Mouse (Mus musculus) lung, adult 2 months (tissue): Measurements from ENCODE around the gene Scrg1. TPM values are rescaled to one million over a fixed set of nuclear protein-coding genes. Genes with fewer than 3 reads are reported as not detected.
A peak's percentile ranks its signal among the peaks of the same experiment; 100 is the strongest.
"Not testable (repeated sequence)": the region's sequence is repeated elsewhere in the genome, so short reads cannot be mapped to it uniquely, and the experiment has no call there.

Experiments
- DNase-seq: peaks from one replicate; pipeline ENCODE4 v3.0.0; 2022
- H3K4me1 ChIP-seq: fragments of 200-500 bp; 2 replicates; pipeline ENCODE4 v1.6.1; 2011; ENCODE audit warnings: low read length; ENCODE audit not compliant: control insufficient read depth, insufficient read depth
- H3K4me3 ChIP-seq: fragments of 200-500 bp; replicated peaks from 2 replicates; pipeline ENCODE3; 2011; ENCODE audit warnings: low read depth, mild to moderate bottlenecking, control low read depth, low read length; ENCODE audit errors: extremely low read depth
- CTCF ChIP-seq: fragments of 200-500 bp; IDR thresholded peaks from 2 replicates; pipeline ENCODE4 v1.5.1; 2011; ENCODE audit warnings: mild to moderate bottlenecking, low read length, control low read depth; ENCODE audit not compliant: insufficient read depth
- POLR2A ChIP-seq: fragments of 200-500 bp; IDR thresholded peaks from 2 replicates; pipeline ENCODE4 v1.6.1; 2011; ENCODE audit warnings: low read depth, mild to moderate bottlenecking, control low read depth, low read length, borderline replicate concordance; ENCODE audit errors: extremely low read depth
- WGBS: fragments of 180-500 bp; shearing (Covaris S2); methylation state at CpG from one replicate; pipeline ENCODE4 v1.1.7; 2018; 5-methylcytosine and 5-hydroxymethylcytosine counted together
- polyA plus RNA-seq: library from polyadenylated mRNA; depleted of rRNA; stranded (reverse); fragments of >200 nt; gene quantifications from 2 replicates; pipeline ENCODE4 v1.2.3, GENCODE M21; 2012

Scrg1 gene
- polyA plus RNA-seq, 1 experiment: 0.64 TPM

- Histone ChIP-seq H3K4me1 (no peaks in the 10 kb centered on the region; the same call in 1 of the 2 replicates), H3K4me3 (no peak overlapping the region)
- DNase-seq: peak; percentile 66
- WGBS: 50% methylated on average over 5 of the region's 5 CpGs
- TF ChIP-seq POLR2A (no peak), CTCF (peak; percentile 83)
Observed at GRCm38 (mm10) chr8:57503641-57504040, 47.9 kb downstream of the Scrg1 start.

GRCm38 (mm10) chr8:57505500-57505899, 49.8 kb downstream of the Scrg1 start:
- 71% methylated on average over 1 of the region's 1 CpGs for WGBS
- not testable (repeated sequence) for H3K4me3 ChIP-seq, H3K4me1 ChIP-seq, DNase-seq

- TF ChIP-seq POLR2A (no peak), CTCF (no peak)
- no peak for DNase-seq
- 93% methylated on average over 4 of the region's 4 CpGs for WGBS
- Histone ChIP-seq H3K4me3 (no peak overlapping the region), H3K4me1 (no peaks in the 10 kb centered on the region; the same call in 1 of the 2 replicates)
Observed at GRCm38 (mm10) chr8:57507556-57508063, 51.9 kb downstream of the Scrg1 start.

DNA sequence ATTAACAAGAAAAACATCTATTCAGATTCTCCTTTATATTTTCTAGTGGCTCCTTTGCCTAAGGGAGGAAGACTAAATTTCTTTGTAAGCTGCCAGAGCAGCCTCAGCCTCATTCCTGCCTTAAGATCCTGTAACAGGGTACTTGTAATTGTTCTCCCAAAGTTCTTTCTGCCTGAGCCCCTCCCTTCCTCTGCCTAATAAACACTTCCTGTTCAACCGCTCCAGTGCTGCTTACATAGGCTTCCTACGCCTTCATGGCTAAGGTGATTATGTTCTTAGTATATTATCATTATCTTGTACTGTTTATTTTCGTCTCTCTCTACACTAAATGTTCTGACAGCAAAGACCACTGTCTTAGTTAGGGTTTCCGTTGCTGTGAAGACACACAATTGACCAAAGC, 52.9 kb downstream of the Scrg1 start:
- 56% methylated on average over 4 of the region's 4 CpGs for WGBS
- no peaks in the 10 kb centered on the region; the same call in 1 of the 2 replicates for H3K4me1 ChIP-seq
- no peak for DNase-seq
- H3K4me3 ChIP-seq: no peak overlapping the region
- TF ChIP-seq POLR2A (no peak), CTCF (no peak)

DNA sequence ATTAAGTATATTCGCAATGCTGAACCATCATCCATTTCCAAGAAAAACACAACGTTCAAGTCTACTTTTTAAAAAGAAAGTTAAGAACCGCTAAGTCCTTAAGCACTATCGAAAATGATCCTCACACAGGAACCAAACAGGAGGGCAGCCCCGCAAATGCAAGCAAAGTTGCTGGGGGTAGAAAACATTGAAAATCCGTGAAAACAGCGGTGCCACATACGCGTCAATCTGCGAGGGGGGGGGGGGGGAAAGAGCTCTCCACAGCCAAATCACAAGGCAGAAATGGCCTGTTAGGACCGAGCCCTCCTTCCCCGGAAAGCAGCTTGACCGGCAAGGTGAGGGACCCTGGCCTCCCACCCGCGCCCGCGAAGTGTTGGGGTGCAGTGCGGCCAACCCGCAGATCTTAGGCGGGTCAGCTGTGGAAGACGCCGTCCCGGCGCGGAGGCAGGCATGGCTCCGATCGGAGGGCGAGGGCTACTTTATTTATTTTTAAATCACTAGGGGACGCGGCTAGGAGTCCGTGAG, 55.1 kb downstream of the Scrg1 start:
- DNase-seq: no peak
- Histone ChIP-seq H3K4me1 (no peaks in the 10 kb centered on the region; the same call in 1 of the 2 replicates), H3K4me3 (peak overlapping the region; percentile 85)
- TF ChIP-seq POLR2A: no peak
- TF ChIP-seq CTCF: no peak
- WGBS: 2% methylated on average over 31 of the region's 31 CpGs

GRCm38 (mm10) chr8:57511316-57512118, 55.8 kb downstream of the Scrg1 start, which contains the start of gene Hmgb2:
Gene Hmgb2 (plus strand): TSS chr8:57511907.
- Histone ChIP-seq H3K4me3 (peak within 1 kb of the TSS; percentile 85), H3K4me1 (no peaks in the 10 kb centered on the region; the same call in 1 of the 2 replicates)
- DNase-seq: peak; percentile 99
- under 1% methylated on average over 63 of the region's 63 CpGs for WGBS
- peak; percentile 96 for TF ChIP-seq POLR2A
- no peak for TF ChIP-seq CTCF

DNA sequence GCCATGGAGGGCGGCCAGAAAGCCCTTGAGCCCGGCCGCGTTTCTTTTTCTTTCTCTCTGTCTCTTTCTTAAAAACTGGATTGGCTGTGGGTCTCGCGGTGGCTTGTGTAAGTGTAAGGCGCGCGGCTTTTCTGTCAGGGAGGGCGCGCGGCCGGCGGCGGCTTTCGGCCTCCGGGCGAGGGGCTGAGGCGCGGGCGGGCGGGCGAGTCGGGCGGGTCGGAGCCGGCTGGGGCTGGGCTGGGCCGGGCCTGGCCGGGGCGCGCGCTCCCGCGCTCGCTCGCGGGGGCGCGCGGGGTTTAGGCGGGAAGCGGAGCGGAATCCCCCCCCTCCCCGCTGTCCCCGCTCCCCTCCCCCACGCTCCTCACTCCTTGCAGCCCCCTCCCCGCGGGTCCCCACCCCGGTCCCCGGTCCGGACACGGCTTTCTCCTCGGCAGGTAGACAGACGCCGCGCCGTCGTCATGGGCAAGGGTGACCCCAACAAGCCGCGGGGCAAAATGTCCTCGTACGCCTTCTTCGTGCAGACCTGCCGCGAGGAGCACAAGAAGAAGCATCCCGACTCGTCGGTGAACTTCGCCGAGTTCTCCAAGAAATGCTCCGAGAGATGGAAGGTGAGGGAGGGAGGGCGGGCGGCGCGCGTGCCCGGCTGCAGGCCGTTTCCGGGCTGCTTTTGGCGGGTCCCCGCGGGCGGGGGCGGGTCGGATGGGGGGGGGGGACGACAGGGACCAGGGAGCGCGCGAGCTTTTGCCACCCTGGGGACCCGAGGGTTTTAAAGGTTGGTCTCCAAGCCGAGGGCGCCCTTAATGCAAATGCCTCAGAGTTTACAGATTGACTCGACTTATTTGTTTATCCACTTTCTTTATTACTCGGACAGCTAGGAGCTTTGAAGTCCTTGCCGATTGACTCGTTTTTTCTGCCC, 56.7 kb downstream of the Scrg1 start:
- Histone ChIP-seq H3K4me1 (no peaks in the 10 kb centered on the region; the same call in 1 of the 2 replicates), H3K4me3 (peak overlapping the region; percentile 84)
- TF ChIP-seq CTCF (no peak), POLR2A (no peak)
- 4% methylated on average over 78 of the region's 96 CpGs for WGBS
- peak; percentile 23 for DNase-seq

DNA sequence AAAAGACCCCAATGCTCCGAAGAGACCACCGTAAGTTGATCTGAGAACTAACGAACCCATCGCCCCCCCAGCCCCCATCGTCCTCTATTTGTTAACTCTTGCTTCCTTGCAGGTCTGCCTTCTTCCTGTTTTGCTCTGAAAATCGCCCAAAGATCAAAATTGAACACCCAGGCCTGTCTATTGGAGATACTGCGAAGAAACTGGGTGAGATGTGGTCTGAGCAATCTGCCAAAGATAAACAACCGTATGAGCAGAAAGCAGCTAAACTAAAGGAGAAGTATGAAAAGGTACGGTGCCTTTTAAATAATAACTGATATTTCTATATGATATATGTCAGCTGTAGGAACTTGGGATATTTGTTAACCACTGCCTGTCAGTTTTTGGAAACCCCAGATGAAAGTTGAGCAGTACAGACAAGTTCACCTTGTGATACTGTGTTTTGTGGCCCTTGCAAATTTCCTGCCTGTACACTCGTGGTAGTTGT, 57.5 kb downstream of the Scrg1 start:
- 11% methylated on average over 10 of the region's 10 CpGs for WGBS
- peak overlapping the region; percentile 30 for H3K4me3 ChIP-seq
- not testable (repeated sequence) for H3K4me1 ChIP-seq, DNase-seq

- not testable (repeated sequence) for DNase-seq, H3K4me1 ChIP-seq, H3K4me3 ChIP-seq
- WGBS: 89% methylated on average over 5 of the region's 5 CpGs
Observed at GRCm38 (mm10) chr8:57516685-57517084, 61.0 kb downstream of the Scrg1 start.
